Mouse (Mus musculus): ENCODE measurements around the gene Tars2. TPM values are rescaled to one million over a fixed set of nuclear protein-coding genes. Genes with fewer than 3 reads are reported as not detected.

The Tars2 gene
- total RNA-seq, 2 experiments from 2014 or later, result 25.9 to 26.9 TPM

GRCm38 (mm10) chr3:95734092-95734702 is 25.8 kb downstream of the Tars2 start:
- DNase-seq, result peak; percentile 55

GRCm38 (mm10) chr3:95732744-95733521 is 27.1 kb downstream of the Tars2 start:
- DNase-seq, result no peak

- DNase-seq, result no peak
These were observed 27.7 kb downstream of the Tars2 start for GRCm38 (mm10) chr3:95732297-95732696.

- DNase-seq, result no peak
These were observed 28.2 kb downstream of the Tars2 start for GRCm38 (mm10) chr3:95731802-95732201.

GRCm38 (mm10) chr3:95730431-95730830 is 29.6 kb downstream of the Tars2 start:
- DNase-seq, result no peak

GRCm38 (mm10) chr3:95728906-95729305 is 31.1 kb downstream of the Tars2 start:
- no peak for DNase-seq

- DNase-seq, result no peak
These were observed 33.2 kb downstream of the Tars2 start for GRCm38 (mm10) chr3:95726696-95727358.

- DNase-seq, result no peak
These were observed 34.1 kb downstream of the Tars2 start for GRCm38 (mm10) chr3:95725863-95726262.

- DNase-seq, result no peak
These were observed 37.6 kb downstream of the Tars2 start for GRCm38 (mm10) chr3:95722386-95722785.

GRCm38 (mm10) chr3:95718153-95718552 is 41.9 kb downstream of the Tars2 start:
- no peak for DNase-seq

- DNase-seq, result no peak
These were observed 43.9 kb downstream of the Tars2 start for GRCm38 (mm10) chr3:95716075-95716474.

GRCm38 (mm10) chr3:95709967-95710366 is 50.0 kb downstream of the Tars2 start:
- DNase-seq, result no peak

- no peak for DNase-seq
These were observed 51.0 kb downstream of the Tars2 start for GRCm38 (mm10) chr3:95709044-95709443.

- DNase-seq, result no peak
These were observed 52.5 kb downstream of the Tars2 start for GRCm38 (mm10) chr3:95707497-95707896.

- no peak for DNase-seq
These were observed 53.7 kb downstream of the Tars2 start for GRCm38 (mm10) chr3:95706273-95706672.

GRCm38 (mm10) chr3:95704612-95705011 is 55.4 kb downstream of the Tars2 start:
- DNase-seq, result no peak

GRCm38 (mm10) chr3:95703276-95703675 is 56.7 kb downstream of the Tars2 start:
- DNase-seq, result no peak

- peak; percentile 85 for DNase-seq
These were observed 58.0 kb downstream of the Tars2 start for GRCm38 (mm10) chr3:95701877-95702540.

GRCm38 (mm10) chr3:95701085-95701484 is 58.9 kb downstream of the Tars2 start:
- DNase-seq, result no peak

GRCm38 (mm10) chr3:95700233-95700681 is 59.7 kb downstream of the Tars2 start:
- DNase-seq, result peak; percentile 63

- no peak for DNase-seq
These were observed 61.7 kb downstream of the Tars2 start for GRCm38 (mm10) chr3:95698286-95698685.

- no peak for DNase-seq
These were observed 63.6 kb downstream of the Tars2 start for GRCm38 (mm10) chr3:95696360-95696759.

- DNase-seq, result no peak
These were observed 64.2 kb downstream of the Tars2 start for GRCm38 (mm10) chr3:95695796-95696195.
